Mouse (Mus musculus) heart, postnatal 25 days (tissue): ENCODE measurements around the gene Limk2. TPM values are rescaled to one million over a fixed set of nuclear protein-coding genes. Genes with fewer than 3 reads are reported as not detected.

Experiments used
- DNase-seq: peaks from one replicate; pipeline ENCODE4 v3.0.0; 2022; ENCODE audit warnings: low spot score
- intact Hi-C: fragments of 180-260 bp; cut with DNase I; formaldehyde crosslinking; loops from one replicate; pipeline ENCODE4 v1.15.1; 2025
- total RNA-seq, 2 experiments: library from RNA; stranded (reverse); gene quantifications; 2 replicates each; pipeline ENCODE4 v1.2.3; 2021

Limk2 gene
- total RNA-seq, 2 experiments from 2014 or later: 17.2 to 18.5 TPM

- intact Hi-C loops: no loop called here
- DNase-seq: no peak
Observed at GRCm38 (mm10) chr11:3337961-3338360, 71.0 kb downstream of the Limk2 start.

- DNase-seq: peak; percentile 41
- intact Hi-C loops: no loop called here
Observed at GRCm38 (mm10) chr11:3337173-3337955, 71.6 kb downstream of the Limk2 start.

GRCm38 (mm10) chr11:3336602-3337001 is 72.4 kb downstream of the Limk2 start:
- intact Hi-C loops: no loop called here
- DNase-seq: no peak

- intact Hi-C loops: no loop called here
Observed at GRCm38 (mm10) chr11:3335651-3336216, 73.3 kb downstream of the Limk2 start.

GRCm38 (mm10) chr11:3334711-3335316 is 74.2 kb downstream of the Limk2 start:
- DNase-seq: no peak
- intact Hi-C loops: no loop called here

More at GRCm38 (mm10) chr11:3335651-3336216, 73.3 kb downstream of the Limk2 start:
- peak; percentile 22 for DNase-seq

DNA sequence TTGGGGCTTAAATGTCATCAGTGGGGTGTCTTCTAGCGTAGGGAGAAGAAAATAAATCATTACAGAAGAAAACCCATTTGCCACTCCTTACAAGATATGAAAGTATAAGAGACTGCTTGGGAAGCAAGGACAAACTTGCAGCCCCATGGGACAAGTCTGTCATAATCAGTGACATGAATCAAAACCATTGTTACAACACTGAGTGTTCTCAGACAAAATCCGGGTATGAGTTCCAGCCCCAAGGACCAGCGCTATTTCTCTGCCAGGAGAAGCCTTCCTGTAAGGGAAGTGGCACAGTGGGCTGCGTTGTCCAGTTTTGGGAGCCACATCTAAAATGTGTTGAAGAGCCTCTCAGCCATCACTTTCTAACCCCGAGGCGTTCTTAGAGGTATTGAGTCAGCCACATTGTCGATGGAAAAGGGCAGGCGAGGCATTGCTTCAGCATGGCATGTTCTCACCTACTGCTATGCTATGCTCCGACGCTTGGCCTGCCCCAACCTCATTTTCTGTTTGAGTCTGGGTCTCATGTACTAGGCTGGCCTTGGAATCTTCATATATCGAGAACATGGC is 74.8 kb downstream of the Limk2 start:
- DNase-seq: no peak
- intact Hi-C loops: no loop called here

GRCm38 (mm10) chr11:3333111-3333695 is 75.8 kb downstream of the Limk2 start:
- no peak for DNase-seq
- intact Hi-C loops: no loop called here

GRCm38 (mm10) chr11:3331756-3332642 is 77.0 kb downstream of the Limk2 start:
- intact Hi-C loops: loop anchor here (2.0 kb wide), 1 partner anchor 41 kb away; no protein-coding TSS in a partner anchor
- peak; percentile 95 for DNase-seq

DNA sequence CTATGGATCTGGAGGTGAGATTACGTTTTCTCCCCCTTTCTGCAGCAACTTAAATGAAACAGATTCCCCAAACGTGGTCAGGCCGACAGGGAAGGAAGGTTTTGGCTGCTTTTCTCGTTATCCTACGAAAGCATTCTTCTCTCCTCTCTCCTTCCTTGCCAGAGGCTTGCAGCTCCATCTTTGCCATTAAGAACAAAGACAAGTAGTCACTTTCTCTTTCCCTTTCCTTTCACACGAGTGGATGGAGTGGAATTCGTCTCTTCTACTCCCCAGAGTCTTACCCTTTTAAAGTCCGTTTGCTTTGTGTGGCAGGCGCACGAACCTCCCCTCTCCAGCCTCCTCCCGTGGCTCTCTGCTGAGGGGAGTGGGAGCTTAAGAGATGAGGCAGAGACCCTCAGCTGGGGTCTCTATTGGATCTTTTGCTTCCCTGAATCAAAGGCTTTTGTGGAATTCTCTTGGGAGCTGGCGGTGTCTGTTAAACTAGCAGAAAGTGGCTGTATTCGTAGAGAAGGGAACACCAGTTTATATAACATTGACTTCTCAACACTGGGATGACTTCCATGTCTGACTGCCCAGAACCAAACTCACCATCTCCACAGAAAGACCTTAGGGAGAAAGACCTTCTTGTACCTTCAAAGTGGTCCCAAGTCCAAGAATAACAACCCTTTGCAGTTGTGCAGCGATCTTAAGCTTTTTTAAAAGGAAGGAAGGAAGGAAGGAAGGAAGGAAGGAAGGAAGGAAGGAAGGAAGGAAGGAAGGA is 77.8 kb downstream of the Limk2 start:
- intact Hi-C loops: loop anchor here (2.0 kb wide), 1 partner anchor 40 kb away; no protein-coding TSS in a partner anchor
- no peak for DNase-seq

DNA sequence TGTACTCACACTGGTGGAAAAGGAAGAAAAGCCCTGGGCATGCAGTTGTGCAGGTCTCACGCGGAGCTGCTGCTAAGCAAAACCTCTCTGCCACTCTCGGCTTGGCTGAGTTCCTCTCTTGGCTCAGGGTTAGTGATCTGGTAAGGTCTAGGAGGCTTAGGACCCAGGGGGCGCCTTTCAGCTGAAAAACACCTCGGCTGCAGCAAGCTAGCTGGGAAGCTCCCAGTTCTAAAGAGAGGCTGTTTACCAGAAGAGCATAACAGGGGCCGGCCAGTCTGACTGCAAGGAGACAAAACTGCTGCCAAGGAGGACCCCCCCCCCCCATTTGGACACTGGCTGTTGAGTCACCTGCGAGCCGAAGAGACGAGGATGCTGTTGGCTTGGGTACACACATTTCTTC is 78.4 kb downstream of the Limk2 start:
- intact Hi-C loops: loop anchor here (2.0 kb wide), 1 partner anchor 40 kb away; no protein-coding TSS in a partner anchor
- DNase-seq: peak; percentile 81

GRCm38 (mm10) chr11:3329891-3330451 is 79.0 kb downstream of the Limk2 start, which contains the start of gene Pik3ip1:
Gene Pik3ip1 (plus strand): TSS chr11:3330401.
- no peak for DNase-seq
- intact Hi-C loops: loop anchor here (2.0 kb wide), 1 partner anchor 39 kb away; no protein-coding TSS in a partner anchor

- no peak for DNase-seq
- intact Hi-C loops: no loop called here
Observed at GRCm38 (mm10) chr11:3328806-3329775, 79.9 kb downstream of the Limk2 start.

- intact Hi-C loops: no loop called here
- no peak for DNase-seq
Observed at GRCm38 (mm10) chr11:3328271-3328670, 80.7 kb downstream of the Limk2 start.

GRCm38 (mm10) chr11:3318286-3318685 is 90.7 kb downstream of the Limk2 start:
- intact Hi-C loops: no loop called here
- no peak for DNase-seq

DNA sequence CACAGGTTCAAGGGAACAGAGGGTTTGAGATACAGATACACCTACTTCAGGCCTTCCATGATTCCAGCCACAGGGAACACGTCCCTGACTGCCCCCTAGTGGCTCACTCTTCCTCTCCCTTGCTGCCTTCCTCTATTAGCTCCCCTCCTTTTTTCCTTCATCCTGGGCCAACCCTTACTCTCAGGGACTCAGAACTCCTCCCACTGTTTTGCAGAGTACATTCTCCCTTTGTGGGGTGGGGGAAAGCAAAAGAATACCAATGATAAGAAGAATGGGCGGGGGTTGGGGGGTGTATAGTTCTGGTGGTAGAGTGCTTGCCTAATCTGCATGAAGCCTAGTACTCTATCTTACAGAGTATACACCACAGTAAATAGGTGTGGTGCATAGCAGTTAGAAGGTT is 94.8 kb downstream of the Limk2 start:
- intact Hi-C loops: no loop called here
- DNase-seq: no peak

GRCm38 (mm10) chr11:3313294-3313693 is 95.7 kb downstream of the Limk2 start:
- intact Hi-C loops: no loop called here
- DNase-seq: no peak
